ENCODE assay signal across 9 mouse cellular contexts in the genomic region with DNA sequence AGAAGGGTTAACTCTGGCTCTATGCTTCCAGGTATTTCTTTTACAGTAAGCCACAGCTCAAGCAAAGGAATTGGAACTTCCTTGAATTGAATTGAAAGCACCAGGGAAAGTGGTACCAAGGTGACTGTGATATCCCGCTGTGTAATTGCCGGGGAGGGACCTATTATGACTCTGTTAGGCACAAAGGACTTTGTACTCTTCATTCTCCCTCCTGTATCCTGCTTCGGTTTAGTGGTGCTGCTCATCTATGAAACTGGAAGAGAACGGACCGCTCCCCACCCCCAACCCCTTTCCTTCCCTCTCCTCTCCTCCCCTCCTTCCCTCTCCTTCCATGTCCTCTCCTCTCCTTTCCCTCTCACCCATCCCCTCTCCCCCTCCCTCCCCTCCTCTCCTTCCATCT. TPM values are rescaled to one million over a fixed set of nuclear protein-coding genes. Genes with fewer than 3 reads are reported as not detected.
A peak's percentile ranks its signal among the peaks of the same experiment; 100 is the strongest.
DNase-seq lines count a peak whose midpoint lies in the region; ATAC-seq and TF ChIP-seq lines count a peak whose summit lies in the region.
"Had no signal": no experiment of that assay in that cellular context is flagged by ENCODE, and none has a peak within 500 bp of the region (broad histone marks: within the 10 kb centered on the region; RNA-seq: fewer than 3 reads in every experiment).

No protein-coding gene starts in this region.

- DNase-seq in kidney, adult 2 months, result peak; percentile 69
- DNase-seq in kidney, postnatal 14 days, result no peak
- no peak for DNase-seq in embryonic facial prominence, embryonic 11.5 days (ENCODE audit: low spot score)
- DNase-seq in intestine, embryonic 14.5 days (ENCODE audit: low spot score), result no peak
- DNase-seq in left cerebral cortex, postnatal 10 days (ENCODE audit: extremely low spot score in 1 of 2, low spot score in 2 of 2), result no peak
- no peak for DNase-seq in adrenal gland, postnatal 36 days
- no peak for DNase-seq in lung, adult 2 months
- DNase-seq: lung, postnatal 10 days had no signal

- H3K9me3 ChIP-seq in embryonic facial prominence, embryonic 11.5 days (replicated peaks; ENCODE audit: control insufficient read depth, low read length), result no peaks in the 10 kb centered on the region
- no peaks in the 10 kb centered on the region for H3K9me3 ChIP-seq in intestine, embryonic 14.5 days (ENCODE audit: control insufficient read depth, low read length)
- H3K9me3 ChIP-seq in midbrain, embryonic 15.5 days, result no peaks in the 10 kb centered on the region

- intact Hi-C loops in left cerebral cortex, postnatal 10 days (cut with DNase I), result loop anchor here (5.0 kb wide), 1 partner anchor 48 kb away; no protein-coding TSS in a partner anchor

- no peaks in the 10 kb centered on the region for H3K27me3 ChIP-seq in kidney, adult 2 months (replicated peaks; ENCODE audit: control insufficient read depth, insufficient read depth, low read length)
- H3K27me3 ChIP-seq in embryonic facial prominence, embryonic 11.5 days (ENCODE audit: control insufficient read depth, insufficient read depth, low read length), result peaks cover 8% of the 10 kb centered on the region
- peaks cover 4% of the 10 kb centered on the region; the same call in 1 of the 2 replicates for H3K27me3 ChIP-seq in intestine, embryonic 14.5 days (replicated peaks; ENCODE audit: control insufficient read depth, insufficient read depth, low read length)
- peaks cover 13% of the 10 kb centered on the region for H3K27me3 ChIP-seq in midbrain, embryonic 15.5 days (replicated peaks)

- peaks cover 7% of the 10 kb centered on the region; the same call in 1 of the 2 replicates for H3K4me1 ChIP-seq in kidney, adult 2 months (ENCODE audit: control insufficient read depth, insufficient read depth, low read length)
- H3K4me1 ChIP-seq in embryonic facial prominence, embryonic 11.5 days (ENCODE audit: control insufficient read depth, insufficient read depth, low read length), result no peaks in the 10 kb centered on the region
- no peaks in the 10 kb centered on the region for H3K4me1 ChIP-seq in intestine, embryonic 14.5 days (replicated peaks; ENCODE audit: control insufficient read depth, insufficient read depth, low read length)
- peaks cover 15% of the 10 kb centered on the region for H3K4me1 ChIP-seq in midbrain, embryonic 15.5 days
- no peaks in the 10 kb centered on the region for H3K4me1 ChIP-seq in lung, adult 2 months (ENCODE audit: control insufficient read depth, insufficient read depth, low read length)

- peak overlapping the region; percentile 27 for H3K4me3 ChIP-seq in kidney, adult 2 months (ENCODE audit: insufficient read depth, low read depth, low read length)
- H3K4me3 ChIP-seq in embryonic facial prominence, embryonic 11.5 days (ENCODE audit: low read depth, low read length), result no peak overlapping the region
- 0 out of 2 replicates have a peak overlapping the region, but pooled peaks have one; percentile 48 for H3K4me3 ChIP-seq in intestine, embryonic 14.5 days (ENCODE audit: low read depth, low read length)
- H3K4me3 ChIP-seq in midbrain, embryonic 15.5 days, result peak overlapping the region; percentile 41
- H3K4me3 ChIP-seq in lung, adult 2 months (replicated peaks; ENCODE audit: extremely low read depth, low read depth, low read length), result no peak overlapping the region

- H3K27ac ChIP-seq in kidney, adult 2 months (ENCODE audit: insufficient read depth, low read depth, low read length), result peak overlapping the region; percentile 92
- H3K27ac ChIP-seq in embryonic facial prominence, embryonic 11.5 days (replicated peaks; ENCODE audit: low read depth, low read length), result no peak overlapping the region
- H3K27ac ChIP-seq in intestine, embryonic 14.5 days (ENCODE audit: low read depth), result no peak overlapping the region
- H3K27ac ChIP-seq in midbrain, embryonic 15.5 days, result no peak overlapping the region

- 11% methylated on average over 5 of the region's 5 CpGs for WGBS in kidney, adult 2 months
- 10% methylated on average over 5 of the region's 5 CpGs for WGBS in embryonic facial prominence, embryonic 11.5 days
- 16% methylated on average over 5 of the region's 5 CpGs for WGBS in intestine, embryonic 14.5 days
- 8% methylated on average over 5 of the region's 5 CpGs for WGBS in midbrain, embryonic 15.5 days
- WGBS in lung, adult 2 months, result 22% methylated on average over 5 of the region's 5 CpGs

- H3K4me2 ChIP-seq in embryonic facial prominence, embryonic 11.5 days (ENCODE audit: low read depth, low read length), result peak overlapping the region; percentile 74
- peak overlapping the region; percentile 75 for H3K4me2 ChIP-seq in intestine, embryonic 14.5 days (ENCODE audit: low read length)
- H3K4me2 ChIP-seq in midbrain, embryonic 15.5 days, result peak overlapping the region; percentile 67

- H3K36me3 ChIP-seq in kidney, adult 2 months (ENCODE audit: control insufficient read depth, insufficient read depth, low read length), result no peaks in the 10 kb centered on the region
- H3K36me3 ChIP-seq in embryonic facial prominence, embryonic 11.5 days (replicated peaks; ENCODE audit: control insufficient read depth, insufficient read depth, low read depth, low read length), result no peaks in the 10 kb centered on the region
- H3K36me3 ChIP-seq in intestine, embryonic 14.5 days (ENCODE audit: control insufficient read depth, insufficient read depth, low read length), result no peaks in the 10 kb centered on the region
- H3K36me3 ChIP-seq in midbrain, embryonic 15.5 days (replicated peaks), result no peaks in the 10 kb centered on the region

- no peak for ATAC-seq in embryonic facial prominence, embryonic 11.5 days (replicated peaks; ENCODE audit: insufficient number of reproducible peaks, low FRiP score, low TSS enrichment, low read depth)
- no peak for ATAC-seq in intestine, embryonic 14.5 days (replicated peaks; ENCODE audit: low FRiP score, low TSS enrichment, low read depth)
- no peak for ATAC-seq in midbrain, embryonic 15.5 days (replicated peaks)

- H3K9ac ChIP-seq in embryonic facial prominence, embryonic 11.5 days (replicated peaks; ENCODE audit: low read length), result no peak overlapping the region
- H3K9ac ChIP-seq in intestine, embryonic 14.5 days (ENCODE audit: low read length), result no peak overlapping the region
- peak overlapping the region; percentile 42; the same call in 1 of the 2 replicates for H3K9ac ChIP-seq in midbrain, embryonic 15.5 days

- TF ChIP-seq CTCF in kidney, adult 2 months (conservative IDR thresholded peaks at IDR 0.05; ENCODE audit: insufficient read depth, insufficient read length, low read depth, low read length), result no peak
- no peak for TF ChIP-seq CTCF in lung, adult 2 months (IDR thresholded peaks at IDR 0.05; ENCODE audit: insufficient read depth, low read length)

- TF ChIP-seq POLR2A in kidney, adult 2 months (IDR thresholded peaks at IDR 0.05; ENCODE audit: low read depth, low read length), result no peak
- no peak for TF ChIP-seq POLR2A in lung, adult 2 months (IDR thresholded peaks at IDR 0.05; ENCODE audit: borderline replicate concordance, extremely low read depth, low read depth, low read length)

RNA-seq across cellular contexts. Expression of a gene that starts 1.3 kb away (rescaled TPM):
- 106 and 129 TPM in 2 replicates for polyA plus RNA-seq in kidney, adult 2 months (2012; rRNA removed)
- polyA plus RNA-seq in embryonic facial prominence, embryonic 11.5 days (2014; fragmentation: Nextera tagmentation; extraction: Ambion mirVana), result 0.88 and 1.7 TPM in 2 replicates
- 1.2 and 1.6 TPM in 2 replicates for polyA plus RNA-seq in intestine, embryonic 14.5 days (2014; fragmentation: Nextera tagmentation; extraction: Ambion mirVana)
- polyA plus RNA-seq in midbrain, embryonic 15.5 days (2015; fragmentation: Nextera tagmentation; extraction: Ambion mirVana), result 0.25 and 0.34 TPM in 2 replicates
- total RNA-seq in left cerebral cortex, postnatal 10 days (2021), result 1 to 10 TPM in 1 of 2 experiments, under 1 TPM in 1; 0.97 to 1.0 TPM
- 1 to 10 TPM; 2.0 to 2.1 TPM for total RNA-seq in adrenal gland, postnatal 36 days (2021)
- not detected in 2 replicates for polyA plus RNA-seq in lung, adult 2 months (2012; rRNA removed)

RNA-seq across cellular contexts. Expression of a gene that starts 40.7 kb away (rescaled TPM):
- polyA plus RNA-seq in kidney, adult 2 months (2012; rRNA removed), result not detected in 2 replicates
- not detected in 2 replicates for polyA plus RNA-seq in embryonic facial prominence, embryonic 11.5 days (2014; fragmentation: Nextera tagmentation; extraction: Ambion mirVana)
- polyA plus RNA-seq in intestine, embryonic 14.5 days (2014; fragmentation: Nextera tagmentation; extraction: Ambion mirVana), result not detected in 2 replicates
- not detected in 2 replicates for polyA plus RNA-seq in midbrain, embryonic 15.5 days (2015; fragmentation: Nextera tagmentation; extraction: Ambion mirVana)
- not detected for total RNA-seq in left cerebral cortex, postnatal 10 days (2021)
- total RNA-seq in adrenal gland, postnatal 36 days (2021), result not detected
- polyA plus RNA-seq in lung, adult 2 months (2012; rRNA removed), result not detected in 2 replicates

RNA-seq across cellular contexts. Expression of a gene that starts 40.8 kb away (rescaled TPM):
- polyA plus RNA-seq in kidney, adult 2 months (2012; rRNA removed), result 1.8 and 2.0 TPM in 2 replicates
- 0.83 and 1.6 TPM in 2 replicates for polyA plus RNA-seq in embryonic facial prominence, embryonic 11.5 days (2014; fragmentation: Nextera tagmentation; extraction: Ambion mirVana)
- 0.82 and 1.0 TPM in 2 replicates for polyA plus RNA-seq in intestine, embryonic 14.5 days (2014; fragmentation: Nextera tagmentation; extraction: Ambion mirVana)
- polyA plus RNA-seq in midbrain, embryonic 15.5 days (2015; fragmentation: Nextera tagmentation; extraction: Ambion mirVana), result 1.1 and 1.2 TPM in 2 replicates
- total RNA-seq in left cerebral cortex, postnatal 10 days (2021), result under 1 TPM; 0.39 to 0.67 TPM
- total RNA-seq in adrenal gland, postnatal 36 days (2021), result 1 to 10 TPM in 1 of 2 experiments, under 1 TPM in 1; 0.76 to 1.4 TPM
- 0.11 TPM in 1 of 2 replicates, not detected in the other for polyA plus RNA-seq in lung, adult 2 months (2012; rRNA removed)

Comparison
In these comparisons a context has a peak if more than half of its experiments do, and no peak if none do; other contexts are left out.
1. H3K4me3 ChIP-seq: peak in kidney, adult 2 months (single experiment), intestine, embryonic 14.5 days (single experiment) and midbrain, embryonic 15.5 days (single experiment); none in embryonic facial prominence, embryonic 11.5 days (single experiment) and lung, adult 2 months (single experiment).
2. RNA of a gene that starts 1.3 kb away (polyA plus RNA-seq): 106 to 129 TPM in kidney, adult 2 months; 1.2 to 1.6 TPM in intestine, embryonic 14.5 days, 0.88 to 1.7 TPM in embryonic facial prominence, embryonic 11.5 days, 0.25 to 0.34 TPM in midbrain, embryonic 15.5 days and not detected in lung, adult 2 months; every median in the first group is over 10 times any median in the second.
3. Peak in every context shown above with its lines, with median percentiles within 50 percentile points of each other: H3K4me2 ChIP-seq.